Mouse (Mus musculus) olfactory bulb, adult 2 months (tissue): ENCODE measurements around the gene Rnasel.

Source experiments
- CTCF ChIP-seq: fragments of 200-500 bp; IDR thresholded peaks from 2 replicates; pipeline ENCODE4 v1.5.1; 2012; ENCODE audit warnings: low read depth, mild to moderate bottlenecking, low read length, moderate library complexity; ENCODE audit not compliant: insufficient read depth
- POLR2A ChIP-seq: fragments of 200-500 bp; IDR thresholded peaks from 2 replicates; pipeline ENCODE4 v1.6.1; 2012; ENCODE audit warnings: mild to moderate bottlenecking, low read depth, low read length, moderate library complexity; ENCODE audit not compliant: insufficient read depth

- TF ChIP-seq CTCF (no peak), POLR2A (no peak)
Observed at GRCm38 (mm10) chr1:153750054-153750453, 828 bp downstream of the Rnasel start.
